Mouse (Mus musculus): Measurements from ENCODE around the gene Tsen34. TPM values are rescaled to one million over a fixed set of nuclear protein-coding genes. Genes with fewer than 3 reads are reported as not detected.
A peak's percentile ranks its signal among the peaks of the same experiment; 100 is the strongest.

Gene Tsen34
- polyA plus RNA-seq, 1 experiment from 2014 or later: 253 TPM

- peak within 1 kb of the TSS; percentile 44 for H3K9ac ChIP-seq (ENCODE audit: low read length)
- ATAC-seq (replicated peaks; ENCODE audit: low FRiP score, low TSS enrichment, low read depth): peak; percentile 77
- H3K4me2 ChIP-seq (ENCODE audit: low read length): peak within 1 kb of the TSS; percentile 31
- peaks cover 23% of the 10 kb centered on the region for H3K36me3 ChIP-seq (ENCODE audit: control insufficient read depth, insufficient read depth, low read length)
- 37% methylated on average over 9 of the region's 9 CpGs for WGBS
- DNase-seq (ENCODE audit: low spot score): peak; percentile 63
- no peak within 1 kb of the TSS for H3K27ac ChIP-seq (ENCODE audit: low read depth)
- H3K9me3 ChIP-seq (ENCODE audit: control insufficient read depth, low read length): no peaks in the 10 kb centered on the region
- H3K4me3 ChIP-seq (ENCODE audit: low read depth, low read length): peak within 1 kb of the TSS; percentile 31
- H3K4me1 ChIP-seq (replicated peaks; ENCODE audit: control insufficient read depth, insufficient read depth, low read length): no peaks in the 10 kb centered on the region
- H3K27me3 ChIP-seq (replicated peaks; ENCODE audit: control insufficient read depth, insufficient read depth, low read length): no peaks in the 10 kb centered on the region
These were observed 15.3 kb upstream of the Tsen34 start, which contains the start of gene Tmc4 for GRCm38 (mm10) chr7:3677342-3677741. TSS of gene Tmc4 (minus strand) at chr7:3677553.

GRCm38 (mm10) chr7:3683908-3684550 is 8.6 kb upstream of the Tsen34 start:
- H3K27me3 ChIP-seq (replicated peaks; ENCODE audit: control insufficient read depth, insufficient read depth, low read length): no peaks in the 10 kb centered on the region
- H3K4me3 ChIP-seq (ENCODE audit: low read depth, low read length): no peak overlapping the region
- DNase-seq (ENCODE audit: low spot score) (no peak), ATAC-seq (replicated peaks; ENCODE audit: low FRiP score, low TSS enrichment, low read depth) (no peak)
- no peaks in the 10 kb centered on the region for H3K9me3 ChIP-seq (ENCODE audit: control insufficient read depth, low read length)
- no peak overlapping the region for H3K9ac ChIP-seq (ENCODE audit: low read length)
- H3K36me3 ChIP-seq (ENCODE audit: control insufficient read depth, insufficient read depth, low read length): peaks cover 52% of the 10 kb centered on the region
- H3K4me1 ChIP-seq (replicated peaks; ENCODE audit: control insufficient read depth, insufficient read depth, low read length): no peaks in the 10 kb centered on the region
- WGBS: 84% methylated on average over 10 of the region's 10 CpGs
- no peak overlapping the region for H3K4me2 ChIP-seq (ENCODE audit: low read length)
- no peak overlapping the region for H3K27ac ChIP-seq (ENCODE audit: low read depth)

- H3K4me3 ChIP-seq (ENCODE audit: low read depth, low read length): no peak overlapping the region
- H3K4me2 ChIP-seq (ENCODE audit: low read length): no peak overlapping the region
- no peaks in the 10 kb centered on the region for H3K27me3 ChIP-seq (replicated peaks; ENCODE audit: control insufficient read depth, insufficient read depth, low read length)
- 91% methylated on average over 8 of the region's 8 CpGs for WGBS
- H3K36me3 ChIP-seq (ENCODE audit: control insufficient read depth, insufficient read depth, low read length): peaks cover 52% of the 10 kb centered on the region
- H3K4me1 ChIP-seq (replicated peaks; ENCODE audit: control insufficient read depth, insufficient read depth, low read length): no peaks in the 10 kb centered on the region
- H3K27ac ChIP-seq (ENCODE audit: low read depth): no peak overlapping the region
- no peaks in the 10 kb centered on the region for H3K9me3 ChIP-seq (ENCODE audit: control insufficient read depth, low read length)
- DNase-seq (ENCODE audit: low spot score) (no peak), ATAC-seq (replicated peaks; ENCODE audit: low FRiP score, low TSS enrichment, low read depth) (no peak)
- H3K9ac ChIP-seq (ENCODE audit: low read length): no peak overlapping the region
These were observed 8.0 kb upstream of the Tsen34 start for GRCm38 (mm10) chr7:3684698-3685097.

GRCm38 (mm10) chr7:3685400-3686187 is 7.1 kb upstream of the Tsen34 start:
- no peaks in the 10 kb centered on the region for H3K4me1 ChIP-seq (replicated peaks; ENCODE audit: control insufficient read depth, insufficient read depth, low read length)
- no peaks in the 10 kb centered on the region for H3K27me3 ChIP-seq (replicated peaks; ENCODE audit: control insufficient read depth, insufficient read depth, low read length)
- no peak overlapping the region for H3K4me3 ChIP-seq (ENCODE audit: low read depth, low read length)
- 86% methylated on average over 31 of the region's 31 CpGs for WGBS
- DNase-seq (ENCODE audit: low spot score): no peak
- H3K9ac ChIP-seq (ENCODE audit: low read length): no peak overlapping the region
- no peak overlapping the region for H3K4me2 ChIP-seq (ENCODE audit: low read length)
- no peak overlapping the region for H3K27ac ChIP-seq (ENCODE audit: low read depth)
- H3K36me3 ChIP-seq (ENCODE audit: control insufficient read depth, insufficient read depth, low read length): peaks cover 58% of the 10 kb centered on the region
- ATAC-seq (replicated peaks; ENCODE audit: low FRiP score, low TSS enrichment, low read depth): no peak
- no peaks in the 10 kb centered on the region for H3K9me3 ChIP-seq (ENCODE audit: control insufficient read depth, low read length)

GRCm38 (mm10) chr7:3691919-3692318 is 744 bp upstream of the Tsen34 start:
- H3K36me3 ChIP-seq (ENCODE audit: control insufficient read depth, insufficient read depth, low read length): peaks cover 42% of the 10 kb centered on the region
- no peaks in the 10 kb centered on the region for H3K9me3 ChIP-seq (ENCODE audit: control insufficient read depth, low read length)
- H3K27ac ChIP-seq (ENCODE audit: low read depth): peak overlapping the region; percentile 97; the same call in 1 of the 2 replicates
- no peak for DNase-seq (ENCODE audit: low spot score)
- H3K4me3 ChIP-seq (ENCODE audit: low read depth, low read length): peak overlapping the region; percentile 79
- ATAC-seq (replicated peaks; ENCODE audit: low FRiP score, low TSS enrichment, low read depth): no peak
- peak overlapping the region; percentile 84 for H3K9ac ChIP-seq (ENCODE audit: low read length)
- peak overlapping the region; percentile 77 for H3K4me2 ChIP-seq (ENCODE audit: low read length)
- 29% methylated on average over 3 of the region's 3 CpGs for WGBS
- H3K4me1 ChIP-seq (replicated peaks; ENCODE audit: control insufficient read depth, insufficient read depth, low read length): peaks cover 12% of the 10 kb centered on the region
- H3K27me3 ChIP-seq (replicated peaks; ENCODE audit: control insufficient read depth, insufficient read depth, low read length): no peaks in the 10 kb centered on the region

GRCm38 (mm10) chr7:3692987-3693808 is 535 bp downstream of the Tsen34 start, which contains the start of gene Mboat7:
TSS of gene Mboat7 (minus strand) at chr7:3693523.
- peak within 1 kb of the TSS; percentile 84 for H3K9ac ChIP-seq (ENCODE audit: low read length)
- peaks cover 12% of the 10 kb centered on the region for H3K4me1 ChIP-seq (replicated peaks; ENCODE audit: control insufficient read depth, insufficient read depth, low read length)
- no peaks in the 10 kb centered on the region for H3K9me3 ChIP-seq (ENCODE audit: control insufficient read depth, low read length)
- peak within 1 kb of the TSS; percentile 77 for H3K4me2 ChIP-seq (ENCODE audit: low read length)
- H3K27me3 ChIP-seq (replicated peaks; ENCODE audit: control insufficient read depth, insufficient read depth, low read length): no peaks in the 10 kb centered on the region
- H3K27ac ChIP-seq (ENCODE audit: low read depth): peak within 1 kb of the TSS; percentile 97
- ATAC-seq (replicated peaks; ENCODE audit: low FRiP score, low TSS enrichment, low read depth) (peak; percentile 88), DNase-seq (ENCODE audit: low spot score) (peak; percentile 98)
- H3K36me3 ChIP-seq (ENCODE audit: control insufficient read depth, insufficient read depth, low read length): peaks cover 43% of the 10 kb centered on the region
- WGBS: 1% methylated on average over 55 of the region's 55 CpGs
- H3K4me3 ChIP-seq (ENCODE audit: low read depth, low read length): peak within 1 kb of the TSS; percentile 79

- Histone ChIP-seq H3K36me3 (ENCODE audit: control insufficient read depth, insufficient read depth, low read length) (peaks cover 43% of the 10 kb centered on the region), H3K4me1 (replicated peaks; ENCODE audit: control insufficient read depth, insufficient read depth, low read length) (peaks cover 12% of the 10 kb centered on the region), H3K4me3 (ENCODE audit: low read depth, low read length) (peak overlapping the region; percentile 79), H3K27ac (ENCODE audit: low read depth) (peak overlapping the region; percentile 97), H3K9ac (ENCODE audit: low read length) (peak overlapping the region; percentile 84), H3K4me2 (ENCODE audit: low read length) (peak overlapping the region; percentile 77), H3K27me3 (replicated peaks; ENCODE audit: control insufficient read depth, insufficient read depth, low read length) (no peaks in the 10 kb centered on the region), H3K9me3 (ENCODE audit: control insufficient read depth, low read length) (no peaks in the 10 kb centered on the region)
- under 1% methylated on average over 18 of the region's 18 CpGs for WGBS
- ATAC-seq (replicated peaks; ENCODE audit: low FRiP score, low TSS enrichment, low read depth) (no peak), DNase-seq (ENCODE audit: low spot score) (no peak)
These were observed 1.1 kb downstream of the Tsen34 start for GRCm38 (mm10) chr7:3693809-3694075.

GRCm38 (mm10) chr7:3694076-3694948 is 1.6 kb downstream of the Tsen34 start:
- DNase-seq (ENCODE audit: low spot score): peak; percentile 89
- peaks cover 12% of the 10 kb centered on the region for H3K4me1 ChIP-seq (replicated peaks; ENCODE audit: control insufficient read depth, insufficient read depth, low read length)
- peak overlapping the region; percentile 79 for H3K4me3 ChIP-seq (ENCODE audit: low read depth, low read length)
- H3K9me3 ChIP-seq (ENCODE audit: control insufficient read depth, low read length): no peaks in the 10 kb centered on the region
- WGBS: under 1% methylated on average over 43 of the region's 55 CpGs
- peak overlapping the region; percentile 97 for H3K27ac ChIP-seq (ENCODE audit: low read depth)
- ATAC-seq (replicated peaks; ENCODE audit: low FRiP score, low TSS enrichment, low read depth): peak; percentile 70
- peak overlapping the region; percentile 77 for H3K4me2 ChIP-seq (ENCODE audit: low read length)
- H3K9ac ChIP-seq (ENCODE audit: low read length): peak overlapping the region; percentile 84
- H3K27me3 ChIP-seq (replicated peaks; ENCODE audit: control insufficient read depth, insufficient read depth, low read length): no peaks in the 10 kb centered on the region
- peaks cover 47% of the 10 kb centered on the region for H3K36me3 ChIP-seq (ENCODE audit: control insufficient read depth, insufficient read depth, low read length)

Measured in intestine, embryonic 14.5 days (tissue).